Mouse (Mus musculus) liver, adult 2 months (tissue): ENCODE results near the gene 5730596B20Rik.

Experiments used
- CTCF ChIP-seq: fragments of 200-500 bp; IDR thresholded peaks from 2 replicates; pipeline ENCODE4 v1.5.1; 2011; ENCODE audit warnings: low read depth, low read length, control low read depth
- POLR2A ChIP-seq: fragments of 200-500 bp; IDR thresholded peaks from 2 replicates; pipeline ENCODE4 v1.6.1; 2011; ENCODE audit warnings: low read length, control low read depth; ENCODE audit not compliant: insufficient read depth; ENCODE audit errors: extremely low read depth

DNA sequence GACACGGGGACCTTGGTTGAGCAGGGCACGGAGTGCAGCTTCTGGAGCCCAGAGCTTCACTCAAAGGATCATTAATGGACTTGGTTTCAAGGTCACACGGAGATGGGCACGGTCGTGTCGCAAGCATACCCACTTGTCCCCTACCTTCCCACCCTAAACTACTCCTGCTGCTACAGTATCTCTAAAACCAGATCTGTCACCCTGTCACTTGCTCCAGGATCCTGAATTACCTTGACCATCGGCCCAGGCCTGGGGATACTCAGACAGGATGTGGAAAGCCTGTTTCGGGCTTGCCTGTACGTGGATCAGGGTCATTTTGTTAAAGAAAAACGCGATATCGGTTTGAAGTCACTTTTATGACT lies 32.4 kb downstream of the 5730596B20Rik start:
- TF ChIP-seq CTCF (no peak), POLR2A (no peak)
